Mouse (Mus musculus) brain, embryonic 14.5 days (tissue): ENCODE results near the gene Sft2d2.

ENCODE experiments used
- CTCF ChIP-seq: fragments of 200-500 bp; IDR thresholded peaks from 2 replicates; pipeline ENCODE4 v1.5.1; 2012; ENCODE audit warnings: inconsistent platforms, mild to moderate bottlenecking, moderate library complexity, borderline replicate concordance; ENCODE audit not compliant: insufficient read depth, insufficient read length; ENCODE audit errors: extremely low read depth
- POLR2A ChIP-seq: fragments of 200-500 bp; IDR thresholded peaks from 2 replicates; pipeline ENCODE4 v1.6.1; 2012; ENCODE audit warnings: mild to moderate bottlenecking, inconsistent platforms, borderline replicate concordance; ENCODE audit not compliant: poor library complexity, insufficient read depth, insufficient read length, severe bottlenecking; ENCODE audit errors: extremely low read depth

DNA sequence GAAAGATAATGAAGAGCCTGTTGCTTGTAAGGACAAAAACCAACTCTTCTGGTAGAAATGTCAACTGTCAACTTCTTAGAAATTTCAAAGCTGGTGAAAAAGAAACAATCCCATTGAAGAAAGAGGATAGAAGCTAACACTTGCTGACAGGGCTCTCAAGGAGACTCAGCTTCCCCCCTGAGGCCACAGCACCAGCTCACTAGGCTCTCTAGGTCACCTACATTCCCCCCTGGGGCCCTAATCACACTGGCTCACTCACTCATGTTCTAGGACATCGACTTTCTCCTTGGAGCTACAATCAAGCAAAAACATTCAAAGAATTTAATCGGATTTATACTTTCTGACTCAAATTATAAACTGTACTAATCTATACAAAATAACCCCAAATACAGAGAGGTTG, 39.6 kb upstream of the Sft2d2 start:
- TF ChIP-seq POLR2A = no peak
- TF ChIP-seq CTCF = no peak
